Mouse (Mus musculus) myocyte (in vitro differentiated cells): ENCODE data around the gene Clec5a. TPM values are rescaled to one million over a fixed set of nuclear protein-coding genes. Genes with fewer than 3 reads are reported as not detected.
"Not testable (repeated sequence)": the region's sequence is repeated elsewhere in the genome, so short reads cannot be mapped to it uniquely, and the experiment has no call there.

Source experiments
- H3K27me3 ChIP-seq: one replicate; pipeline ENCODE4 v1.6.1; 2011; ENCODE audit not compliant: control insufficient read depth, insufficient read depth, insufficient read length
- H3K36me3 ChIP-seq: one replicate; pipeline ENCODE4 v1.6.1; 2011; ENCODE audit not compliant: control insufficient read depth, insufficient read depth
- H3K4me2 ChIP-seq: one replicate; pipeline ENCODE4 v1.6.1; 2011; ENCODE audit warnings: low read depth, control low read depth
- H3K4me3 ChIP-seq: one replicate; pipeline ENCODE4 v1.5.1; 2011; ENCODE audit warnings: mild to moderate bottlenecking, control low read depth, moderate library complexity
- H3K79me2 ChIP-seq: one replicate; pipeline ENCODE4 v1.6.1; 2011; ENCODE audit not compliant: control insufficient read depth, insufficient read depth
- H3ac ChIP-seq: one replicate; pipeline ENCODE4 v1.6.1; 2011; ENCODE audit not compliant: control insufficient read depth, insufficient read length
- CEBPB ChIP-seq: IDR thresholded peaks from 2 replicates; pipeline ENCODE4 v1.6.1; 2011; ENCODE audit warnings: mild to moderate bottlenecking, moderate library complexity; ENCODE audit not compliant: poor library complexity, insufficient read depth, severe bottlenecking
- E2F4 ChIP-seq: IDR thresholded peaks from one replicate; pipeline ENCODE4 v1.6.1; 2011; ENCODE audit warnings: mild to moderate bottlenecking, control low read depth, moderate library complexity; ENCODE audit not compliant: insufficient read depth
- MAX ChIP-seq: IDR thresholded peaks from one replicate; pipeline ENCODE4 v1.6.1; 2011; ENCODE audit warnings: low read depth, mild to moderate bottlenecking, control low read depth
- MYOD1 ChIP-seq, 3 experiments: IDR thresholded peaks; one replicate each; pipeline ENCODE4 v1.6.1; 2011; ENCODE audit warnings: control low read depth in 2 of 3, low read depth in 2 of 3, mild to moderate bottlenecking in 2 of 3, moderate library complexity in 1 of 3; ENCODE audit not compliant: insufficient read length in 2 of 3, control insufficient read depth in 1 of 3
- MYOG ChIP-seq, 3 experiments: IDR thresholded peaks; one replicate each; pipeline ENCODE4 v1.6.1; 2011; ENCODE audit warnings: control low read depth in 2 of 3, low read depth in 2 of 3, mild to moderate bottlenecking in 2 of 3; ENCODE audit not compliant: insufficient read length in 2 of 3, control insufficient read depth in 1 of 3, insufficient read depth in 1 of 3
- POLR2A ChIP-seq: IDR thresholded peaks from one replicate; pipeline ENCODE4 v1.6.1; 2011; ENCODE audit warnings: low read depth, mild to moderate bottlenecking, control low read depth, moderate library complexity; ENCODE audit not compliant: insufficient read length
- POLR2AphosphoS2 ChIP-seq: IDR thresholded peaks from one replicate; pipeline ENCODE4 v1.6.1; 2011; ENCODE audit warnings: low read depth, control low read depth; ENCODE audit not compliant: insufficient read length
- REST ChIP-seq: IDR thresholded peaks from one replicate; pipeline ENCODE4 v1.6.1; 2011; ENCODE audit warnings: mild to moderate bottlenecking, control low read depth, moderate library complexity; ENCODE audit not compliant: insufficient read depth, insufficient read length
- SRF ChIP-seq: IDR thresholded peaks from one replicate; pipeline ENCODE4 v1.6.1; 2011; ENCODE audit warnings: low read depth; ENCODE audit not compliant: control insufficient read depth, insufficient read length
- TCF12 ChIP-seq: IDR thresholded peaks from one replicate; pipeline ENCODE4 v1.6.1; 2011; ENCODE audit warnings: mild to moderate bottlenecking, control low read depth; ENCODE audit not compliant: poor library complexity, insufficient read depth, severe bottlenecking
- TCF3 ChIP-seq: IDR thresholded peaks from one replicate; pipeline ENCODE4 v1.6.1; 2011; ENCODE audit warnings: low read depth, control low read depth; ENCODE audit not compliant: insufficient read length
- USF1 ChIP-seq: IDR thresholded peaks from one replicate; pipeline ENCODE4 v1.6.1; 2011; ENCODE audit warnings: low read depth, mild to moderate bottlenecking, control low read depth, moderate library complexity
- polyA plus RNA-seq: library from polyadenylated mRNA; unstranded; fragments of >200 nt; fragmentation: generic; extraction: Trizol; gene quantifications from one replicate; pipeline ENCODE4 v1.2.1, GENCODE M21; 2012; ENCODE audit warnings: missing spikeins

The Clec5a gene
- polyA plus RNA-seq, 1 experiment = 0.05 TPM

- Histone ChIP-seq H3K4me2 (no peak within 1 kb of the TSS), H3ac (no peak within 1 kb of the TSS), H3K79me2 (no peaks in the 10 kb centered on the region), H3K27me3 (no peaks in the 10 kb centered on the region), H3K36me3 (no peaks in the 10 kb centered on the region), H3K4me3 (no peak within 1 kb of the TSS)
- TF ChIP-seq USF1 (no peak), POLR2AphosphoS2 (no peak), MAX (no peak), REST (no peak), SRF (no peak), POLR2A (no peak), CEBPB (no peak), MYOD1 (IDR thresholded peaks at IDR 0.05; ENCODE audit: control insufficient read depth in 1 of 3, insufficient read length in 2 of 3, low read depth in 2 of 3) (no peak), TCF3 (no peak), E2F4 (no peak), MYOG (IDR thresholded peaks at IDR 0.05; ENCODE audit: control insufficient read depth in 1 of 3, insufficient read depth in 1 of 3, insufficient read length in 2 of 3, low read depth in 2 of 3) (no peak)
Measured at GRCm38 (mm10) chr6:40613260-40613852, 27.7 kb upstream of the Clec5a start, which contains the start of gene Tas2r138. TSS of gene Tas2r138 (minus strand) at chr6:40613310.

GRCm38 (mm10) chr6:40610244-40610643 lies 24.6 kb upstream of the Clec5a start:
- H3K4me2 ChIP-seq = no peak overlapping the region
- H3K27me3 ChIP-seq = no peaks in the 10 kb centered on the region
- no peaks in the 10 kb centered on the region for H3K79me2 ChIP-seq
- H3K4me3 ChIP-seq = no peak overlapping the region
- H3K36me3 ChIP-seq = no peaks in the 10 kb centered on the region
- H3ac ChIP-seq = no peak overlapping the region
- TF ChIP-seq POLR2A (no peak), REST (no peak), CEBPB (no peak)

- H3K36me3 ChIP-seq = no peaks in the 10 kb centered on the region
- H3K79me2 ChIP-seq = no peaks in the 10 kb centered on the region
- H3K4me3 ChIP-seq = no peak overlapping the region
- no peaks in the 10 kb centered on the region for H3K27me3 ChIP-seq
- no peak for TF ChIP-seq USF1
- no peak for TF ChIP-seq REST
- TF ChIP-seq POLR2AphosphoS2 = no peak
- no peak for TF ChIP-seq MYOD1 (IDR thresholded peaks at IDR 0.05; ENCODE audit: control insufficient read depth in 1 of 3, insufficient read length in 2 of 3, low read depth in 2 of 3)
- TF ChIP-seq POLR2A = no peak
- no peak for TF ChIP-seq MAX
- TF ChIP-seq MYOG (IDR thresholded peaks at IDR 0.05; ENCODE audit: control insufficient read depth in 1 of 3, insufficient read depth in 1 of 3, insufficient read length in 2 of 3, low read depth in 2 of 3) = no peak
- no peak for TF ChIP-seq CEBPB
- no peak for TF ChIP-seq TCF12
- no peak for TF ChIP-seq E2F4
- TF ChIP-seq SRF = no peak
- TF ChIP-seq TCF3 = no peak
- H3ac ChIP-seq = no peak overlapping the region
- no peak overlapping the region for H3K4me2 ChIP-seq
Measured at GRCm38 (mm10) chr6:40607431-40607830, 21.8 kb upstream of the Clec5a start.

GRCm38 (mm10) chr6:40598546-40598945 lies 12.9 kb upstream of the Clec5a start:
- not testable (repeated sequence) for H3ac ChIP-seq, H3K27me3 ChIP-seq, H3K36me3 ChIP-seq, H3K4me2 ChIP-seq, H3K4me3 ChIP-seq, H3K79me2 ChIP-seq

- H3K4me3 ChIP-seq = no peak overlapping the region
- H3K27me3 ChIP-seq = no peaks in the 10 kb centered on the region
- TF ChIP-seq TCF3 = no peak
- peak; percentile 98 for TF ChIP-seq CEBPB
- no peak for TF ChIP-seq MYOG (IDR thresholded peaks at IDR 0.05; ENCODE audit: control insufficient read depth in 1 of 3, insufficient read depth in 1 of 3, insufficient read length in 2 of 3, low read depth in 2 of 3)
- H3K36me3 ChIP-seq = no peaks in the 10 kb centered on the region
- H3ac ChIP-seq = no peak overlapping the region
- H3K4me2 ChIP-seq = peak overlapping the region; percentile 33
- no peaks in the 10 kb centered on the region for H3K79me2 ChIP-seq
Measured at GRCm38 (mm10) chr6:40594804-40595550, 9.4 kb upstream of the Clec5a start.
